In genomic region chr5:139138261-139138925, GRCm38 (mm10) we compare ENCODE assay signal across 8 mouse cellular contexts. TPM values are rescaled to one million over a fixed set of nuclear protein-coding genes. Genes with fewer than 3 reads are reported as not detected.
A peak's percentile ranks its signal among the peaks of the same experiment; 100 is the strongest.
DNase-seq lines count a peak whose midpoint lies in the region; ATAC-seq lines count a peak whose summit lies in the region.

No protein-coding gene starts in this region.

- peak; percentile 35 to 51 for DNase-seq in kidney, postnatal 4 days
- no peak for DNase-seq in kidney, postnatal 14 days
- peak; percentile 93 to 95 for DNase-seq in cerebellum, postnatal 25 days
- peak; percentile 44 to 63 for DNase-seq in layer of hippocampus, postnatal 25 days (ENCODE audit: extremely low spot score in 1 of 2, low spot score in 1 of 2)
- peak; percentile 5 for DNase-seq in retina, embryonic 14.5 days (ENCODE audit: low spot score)
- DNase-seq in thymus, postnatal 10 days (ENCODE audit: low spot score in 2 of 2) = no peak
- DNase-seq in kidney, adult 8-10 months = no peak

- ATAC-seq in erythroid progenitor cell, adult 5-6 weeks (replicated peaks; ENCODE audit: low FRiP score, poor library complexity, severe bottlenecking) = no peak

RNA-seq across cellular contexts. Expression of gene Prkar1b, which starts 11.4 kb away (rescaled TPM):
- 100 to 1,000 TPM; 375 to 428 TPM for total RNA-seq in layer of hippocampus, postnatal 25 days (2021)
- total RNA-seq in erythroid progenitor cell, adult 5-6 weeks (2015; ENCODE audit: low replicate concordance) = 0.72 TPM in 1 of 2 replicates, not detected in the other
- total RNA-seq in erythroid progenitor cell, adult 5-6 weeks (2017; ENCODE audit: low replicate concordance) = 0.08 TPM in 1 of 2 replicates, not detected in the other

RNA-seq across cellular contexts. Expression of gene Dnaaf5, which starts 11.6 kb away (rescaled TPM):
- 1 to 10 TPM; 6.8 to 7.6 TPM for total RNA-seq in layer of hippocampus, postnatal 25 days (2021)
- 1.7 and 1.8 TPM in 2 replicates for total RNA-seq in erythroid progenitor cell, adult 5-6 weeks (2015; ENCODE audit: low replicate concordance)
- total RNA-seq in erythroid progenitor cell, adult 5-6 weeks (2017; ENCODE audit: low replicate concordance) = 2.6 and 3.6 TPM in 2 replicates

Comparison
In these comparisons a context has a peak if more than half of its experiments do, and no peak if none do; other contexts are left out.
1. DNase-seq: peak in kidney, postnatal 4 days (2 of 2), cerebellum, postnatal 25 days (2 of 2), layer of hippocampus, postnatal 25 days (2 of 2) and retina, embryonic 14.5 days (single experiment); none in kidney, postnatal 14 days (single experiment), thymus, postnatal 10 days (0 of 2) and kidney, adult 8-10 months (0 of 2).
2. RNA of gene Prkar1b, which starts 11.4 kb away (total RNA-seq): 375 to 428 TPM in layer of hippocampus, postnatal 25 days; 0.08 to 0.72 TPM in erythroid progenitor cell, adult 5-6 weeks; every median in the first group is over 100 times any median in the second.